Mouse (Mus musculus): ENCODE results near the gene Ryr1.

- TF ChIP-seq EP300 (IDR thresholded peaks at IDR 0.05; ENCODE audit: low read depth) (no peak), CTCF (IDR thresholded peaks at IDR 0.05; ENCODE audit: low read depth) (no peak)
Measured at GRCm38 (mm10) chr7:29170755-29171561, 46.0 kb upstream of the Ryr1 start.
